Mouse (Mus musculus): Measurements from ENCODE around the gene Pigt. TPM values are rescaled to one million over a fixed set of nuclear protein-coding genes. Genes with fewer than 3 reads are reported as not detected.

Pigt gene
- total RNA-seq, 2 experiments from 2014 or later = 30.8 to 70.8 TPM

GRCm38 (mm10) chr2:164518266-164519170 lies 21.2 kb downstream of the Pigt start:
- no peak for ATAC-seq (ENCODE audit: poor library complexity, severe bottlenecking)

DNA sequence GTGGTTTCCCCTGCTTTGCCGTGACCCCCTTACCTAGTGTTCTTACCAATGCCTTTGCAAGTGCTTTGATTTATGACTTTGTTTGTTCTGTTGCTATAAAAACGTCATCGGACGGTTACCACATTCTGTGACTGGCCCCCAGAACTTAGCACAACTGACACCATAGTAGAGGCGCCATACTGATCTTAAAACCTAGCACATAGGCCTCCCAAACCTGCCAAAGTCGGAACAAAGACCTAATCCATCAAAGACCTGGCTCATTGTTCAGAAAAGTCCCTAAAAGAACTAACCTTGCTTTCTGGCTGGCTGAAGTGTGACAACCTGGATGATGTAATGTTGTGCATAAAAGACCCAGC lies 21.8 kb downstream of the Pigt start:
- ATAC-seq (ENCODE audit: poor library complexity, severe bottlenecking) = no peak

GRCm38 (mm10) chr2:164520782-164521181 lies 23.5 kb downstream of the Pigt start:
- peak; percentile 78 for ATAC-seq (ENCODE audit: poor library complexity, severe bottlenecking)

GRCm38 (mm10) chr2:164521841-164522240 lies 24.5 kb downstream of the Pigt start:
- peak; percentile 78 for ATAC-seq (ENCODE audit: poor library complexity, severe bottlenecking)

GRCm38 (mm10) chr2:164522280-164522679 lies 25.0 kb downstream of the Pigt start:
- ATAC-seq (ENCODE audit: poor library complexity, severe bottlenecking) = peak; percentile 14; the same call in 1 of the 2 replicates

DNA sequence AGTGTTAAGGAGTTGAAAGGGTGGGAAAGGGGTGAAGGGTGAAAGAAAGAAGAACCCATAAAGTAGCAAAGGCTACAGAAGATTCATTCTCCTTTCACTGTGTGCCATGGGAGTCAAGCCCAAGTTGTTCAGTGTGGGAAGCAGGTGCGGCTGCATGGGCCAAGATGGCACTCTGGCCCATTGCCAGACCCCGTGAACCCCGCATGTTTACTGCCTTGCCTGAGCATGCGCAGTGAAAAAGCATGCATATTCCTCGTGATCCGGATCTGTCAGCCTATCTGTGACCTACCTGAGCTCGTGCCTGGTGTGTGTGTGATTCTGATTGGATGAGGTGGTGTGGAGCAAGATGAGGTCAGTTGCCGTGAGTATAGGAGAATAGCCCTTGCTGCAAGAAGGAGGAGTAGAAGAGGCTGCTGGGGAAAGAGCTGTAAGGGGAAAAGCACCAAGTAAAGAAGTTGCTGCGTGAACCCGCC lies 26.0 kb downstream of the Pigt start:
- no peak for ATAC-seq (ENCODE audit: poor library complexity, severe bottlenecking)

GRCm38 (mm10) chr2:164528557-164528956 lies 31.2 kb downstream of the Pigt start:
- ATAC-seq (ENCODE audit: poor library complexity, severe bottlenecking) = peak; percentile 67

GRCm38 (mm10) chr2:164531169-164531568 lies 33.8 kb downstream of the Pigt start:
- ATAC-seq (ENCODE audit: poor library complexity, severe bottlenecking) = peak; percentile 77

- ATAC-seq (ENCODE audit: poor library complexity, severe bottlenecking) = no peak
These were observed 37.0 kb downstream of the Pigt start for GRCm38 (mm10) chr2:164534315-164534714.

- no peak for ATAC-seq (ENCODE audit: poor library complexity, severe bottlenecking)
These were observed 39.7 kb downstream of the Pigt start for GRCm38 (mm10) chr2:164537003-164537402.

- ATAC-seq (ENCODE audit: poor library complexity, severe bottlenecking) = no peak
These were observed 43.5 kb downstream of the Pigt start for GRCm38 (mm10) chr2:164540652-164541427.

DNA sequence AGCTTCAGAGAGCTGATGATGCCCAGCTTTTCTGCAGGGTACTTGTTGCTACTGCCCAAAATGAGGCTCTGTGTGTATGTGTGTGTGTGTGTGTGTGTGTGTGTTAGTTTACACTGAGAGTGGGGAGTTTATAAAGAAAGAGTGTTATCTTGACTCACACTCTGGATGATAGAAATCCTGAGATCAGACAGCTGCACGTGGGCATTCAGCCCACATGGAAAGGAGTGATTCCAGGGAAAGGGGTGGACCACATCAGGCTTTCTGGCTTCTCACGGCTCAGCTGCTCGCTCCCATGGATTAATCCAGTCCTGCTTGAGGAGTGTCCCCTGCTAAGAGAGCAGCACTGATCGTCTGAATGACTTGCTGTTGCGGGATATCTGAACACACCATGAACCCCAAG lies 44.8 kb downstream of the Pigt start:
- no peak for ATAC-seq (ENCODE audit: poor library complexity, severe bottlenecking)

DNA sequence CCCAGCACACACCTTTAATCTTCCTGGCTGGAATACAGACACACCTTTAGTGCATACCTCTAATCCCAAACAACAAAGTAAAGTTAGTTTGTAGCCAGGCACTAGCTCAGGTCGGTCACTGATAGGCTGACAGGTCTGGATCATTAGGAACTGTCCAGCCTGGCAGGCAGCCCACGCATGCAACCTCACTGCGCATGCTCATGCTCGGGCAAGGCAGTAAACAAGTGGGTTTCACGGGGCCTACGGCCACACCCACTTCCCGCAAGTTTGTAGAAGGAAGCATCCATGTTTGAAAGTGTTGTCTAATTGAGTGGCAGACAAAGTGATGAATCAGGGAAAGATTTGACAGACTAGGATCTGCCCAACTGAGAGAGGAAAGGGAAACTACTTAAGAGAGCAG lies 45.3 kb downstream of the Pigt start:
- no peak for ATAC-seq (ENCODE audit: poor library complexity, severe bottlenecking)

GRCm38 (mm10) chr2:164543745-164544144 lies 46.4 kb downstream of the Pigt start:
- no peak for ATAC-seq (ENCODE audit: poor library complexity, severe bottlenecking)

DNA sequence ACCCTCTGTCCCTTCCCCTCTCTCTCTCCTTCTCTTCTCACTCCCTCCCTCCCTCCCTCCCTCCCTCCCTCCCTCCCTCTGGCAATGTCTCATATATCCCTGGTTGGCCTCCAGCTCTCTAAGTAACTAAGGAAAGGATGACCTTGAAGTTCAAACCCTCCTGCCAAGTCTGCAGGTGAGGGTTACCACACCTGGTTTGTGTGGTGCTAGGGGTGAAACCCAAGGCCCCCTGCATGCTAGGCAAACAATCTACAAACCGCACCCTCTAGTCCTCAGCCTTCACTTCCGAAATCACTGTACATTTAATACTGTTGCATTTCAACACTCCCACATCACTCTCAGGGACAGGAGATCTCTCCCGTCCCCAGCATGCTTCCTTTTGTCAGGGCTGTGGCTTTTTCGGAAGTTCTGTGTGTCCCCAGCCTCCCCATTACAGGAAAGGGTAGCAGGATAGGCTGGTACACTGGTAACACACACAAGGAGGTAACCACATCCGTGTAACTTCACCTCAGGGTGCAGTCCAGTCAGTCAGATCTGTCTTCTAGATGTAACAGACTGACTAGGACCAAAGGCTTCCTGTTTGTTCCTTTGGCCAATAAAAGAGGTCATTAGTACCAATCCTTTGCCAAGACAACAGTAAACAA lies 47.3 kb downstream of the Pigt start:
- peak; percentile 89 for ATAC-seq (ENCODE audit: poor library complexity, severe bottlenecking)

DNA sequence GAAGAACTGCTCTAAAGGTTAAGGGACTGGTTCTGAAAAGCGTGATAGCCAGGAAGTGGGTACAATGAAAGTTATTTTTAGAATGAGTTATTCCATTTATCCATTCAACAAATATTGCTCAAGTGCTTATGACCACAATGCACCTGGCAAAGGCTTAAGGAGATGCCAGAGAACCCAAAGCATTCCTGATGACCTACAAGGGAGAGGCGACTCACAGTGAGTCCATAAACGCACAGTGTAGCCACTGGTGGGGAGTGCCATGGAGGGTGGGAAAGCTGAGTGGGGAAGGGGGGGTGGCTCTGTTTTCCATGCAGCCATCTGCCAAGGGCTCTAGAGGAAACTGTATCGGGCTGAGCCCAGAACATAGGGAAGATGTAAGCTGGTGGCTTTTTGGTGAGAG lies 52.0 kb downstream of the Pigt start:
- ATAC-seq (ENCODE audit: poor library complexity, severe bottlenecking) = no peak

- no peak for ATAC-seq (ENCODE audit: poor library complexity, severe bottlenecking)
These were observed 52.9 kb downstream of the Pigt start for GRCm38 (mm10) chr2:164549963-164550894.

- no peak for ATAC-seq (ENCODE audit: poor library complexity, severe bottlenecking)
These were observed 53.6 kb downstream of the Pigt start for GRCm38 (mm10) chr2:164550895-164551269.

DNA sequence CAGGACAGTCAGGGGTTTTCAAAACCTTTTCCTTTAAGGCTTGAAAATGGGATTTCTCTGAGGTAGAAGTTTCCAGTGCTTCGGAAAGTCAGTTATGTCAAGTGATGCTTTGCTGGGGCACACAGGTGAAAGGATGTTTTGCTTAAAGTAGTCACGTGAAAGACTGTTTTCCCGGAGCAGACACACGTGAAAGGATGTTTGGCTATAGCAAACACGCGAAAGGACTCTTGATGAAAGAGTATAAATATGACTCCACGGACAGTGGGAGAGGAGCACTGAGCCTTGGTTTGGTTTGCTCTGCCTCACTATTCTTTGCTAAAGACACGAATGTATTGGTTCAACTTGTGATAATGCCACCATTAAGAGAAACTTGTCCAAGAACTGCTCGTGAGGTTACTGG lies 54.2 kb downstream of the Pigt start:
- ATAC-seq (ENCODE audit: poor library complexity, severe bottlenecking) = no peak

Data from megakaryocyte, adult 5-6 weeks (primary cell).